Mouse (Mus musculus) stomach, postnatal 0 days (tissue): ENCODE measurements around the gene Ppp3ca. TPM values are rescaled to one million over a fixed set of nuclear protein-coding genes. Genes with fewer than 3 reads are reported as not detected.
A peak's percentile ranks its signal among the peaks of the same experiment; 100 is the strongest.

Experiments used
- ATAC-seq: fragments of 200-750 bp; cut with Nextera tagmentation; 2 replicates; pipeline ENCODE4 v1.8.0; 2017; ENCODE audit not compliant: low FRiP score, low TSS enrichment
- DNase-seq: peaks from one replicate; pipeline ENCODE4 v3.0.0-alpha.2; 2016; ENCODE audit warnings: low spot score
- H3K27ac ChIP-seq: fragments of 300-500 bp; sonication (generic); replicated peaks from 2 replicates; pipeline ENCODE4 v1.5.1; 2014; ENCODE audit warnings: mild to moderate bottlenecking, control low read depth
- H3K27me3 ChIP-seq: fragments of 300-500 bp; sonication (generic); 2 replicates; pipeline ENCODE4 v1.6.1; 2014; ENCODE audit warnings: low read length; ENCODE audit not compliant: control insufficient read depth, insufficient read depth
- H3K36me3 ChIP-seq: fragments of 300-500 bp; sonication (generic); 2 replicates; pipeline ENCODE4 v1.6.1; 2014; ENCODE audit warnings: low read length, mixed read lengths; ENCODE audit not compliant: control insufficient read depth, insufficient read depth
- H3K4me1 ChIP-seq: fragments of 300-500 bp; sonication (generic); replicated peaks from 2 replicates; pipeline ENCODE4 v1.6.1; 2014; ENCODE audit warnings: antibody characterized with exemption; ENCODE audit not compliant: control insufficient read depth, insufficient read depth
- H3K4me2 ChIP-seq: fragments of 300-500 bp; sonication (generic); replicated peaks from 2 replicates; pipeline ENCODE4 v1.6.1; 2014; ENCODE audit warnings: low read depth, mild to moderate bottlenecking, control low read depth, moderate library complexity
- H3K4me3 ChIP-seq: fragments of 300-500 bp; sonication (generic); 2 replicates; pipeline ENCODE4 v1.5.1; 2014; ENCODE audit warnings: low read depth, low read length, control low read depth
- H3K9ac ChIP-seq: fragments of 300-500 bp; sonication (generic); 2 replicates; pipeline ENCODE4 v1.6.1; 2014; ENCODE audit warnings: mild to moderate bottlenecking, low read length, control low read depth, mixed read lengths
- H3K9me3 ChIP-seq: fragments of 300-500 bp; sonication (generic); 2 replicates; pipeline ENCODE4 v1.6.1; 2016; ENCODE audit warnings: low read length; ENCODE audit not compliant: control insufficient read depth
- CTCF ChIP-seq: IDR thresholded peaks from 2 replicates; pipeline ENCODE4 v1.5.1; 2016; ENCODE audit warnings: antibody characterized with exemption, low read depth, mild to moderate bottlenecking, moderate library complexity
- EP300 ChIP-seq: optimal IDR thresholded peaks from 2 replicates; pipeline ENCODE3; 2016; ENCODE audit warnings: antibody characterized with exemption
- WGBS: fragments of 180-500 bp; shearing (Covaris S2); extraction: QIAGEN DNeasy Blood & Tissue Kit; methylation state at CpG from one replicate; pipeline ENCODE4 v1.1.7; 2014; 5-methylcytosine and 5-hydroxymethylcytosine counted together
- polyA plus RNA-seq: library from polyadenylated mRNA; unstranded; fragments of >200 nt; fragmentation: Nextera tagmentation; extraction: Ambion mirVana; gene quantifications from 2 replicates; pipeline ENCODE4 v1.2.1, GENCODE M21; 2015

Gene Ppp3ca
- polyA plus RNA-seq, 1 experiment from 2014 or later = 50.2 TPM

- H3K4me2 ChIP-seq = no peak overlapping the region
Measured at GRCm38 (mm10) chr3:136917080-136917479, 247.2 kb downstream of the Ppp3ca start.

GRCm38 (mm10) chr3:136933071-136933470 is 263.1 kb downstream of the Ppp3ca start:
- no peak overlapping the region for H3K27ac ChIP-seq
- TF ChIP-seq CTCF (no peak), EP300 (no peak)
- no peaks in the 10 kb centered on the region for H3K4me1 ChIP-seq

More at GRCm38 (mm10) chr3:136917080-136917479, 247.2 kb downstream of the Ppp3ca start:
- no peak overlapping the region for H3K27ac ChIP-seq
- no peaks in the 10 kb centered on the region for H3K4me1 ChIP-seq
- no peak overlapping the region for H3K9ac ChIP-seq
- H3K36me3 ChIP-seq = peaks cover 7% of the 10 kb centered on the region
- WGBS = 89% methylated on average over 7 of the region's 7 CpGs
- no peaks in the 10 kb centered on the region for H3K9me3 ChIP-seq
- DNase-seq (no peak), ATAC-seq (no peak)
- TF ChIP-seq EP300 (no peak), CTCF (no peak)
- H3K4me3 ChIP-seq = no peak overlapping the region
- no peaks in the 10 kb centered on the region for H3K27me3 ChIP-seq

GRCm38 (mm10) chr3:136940733-136941601 is 271.0 kb downstream of the Ppp3ca start:
- TF ChIP-seq EP300 (no peak), CTCF (no peak)
- H3K27me3 ChIP-seq = no peaks in the 10 kb centered on the region
- no peaks in the 10 kb centered on the region for H3K4me1 ChIP-seq
- DNase-seq (no peak), ATAC-seq (0 out of 2 replicates have a peak, but pooled peaks have one; percentile 32)
- WGBS = 38% methylated on average over 7 of the region's 7 CpGs
- H3K36me3 ChIP-seq = no peaks in the 10 kb centered on the region; the same call in 1 of the 2 replicates
- H3K4me2 ChIP-seq = no peak overlapping the region
- H3K27ac ChIP-seq = no peak overlapping the region
- H3K9me3 ChIP-seq = no peaks in the 10 kb centered on the region
- no peak overlapping the region for H3K9ac ChIP-seq
- H3K4me3 ChIP-seq = no peak overlapping the region

More at GRCm38 (mm10) chr3:136933071-136933470, 263.1 kb downstream of the Ppp3ca start:
- H3K4me3 ChIP-seq = no peak overlapping the region
- no peak overlapping the region for H3K4me2 ChIP-seq
- H3K9ac ChIP-seq = no peak overlapping the region
- H3K9me3 ChIP-seq = no peaks in the 10 kb centered on the region
- DNase-seq (no peak), ATAC-seq (no peak)
- H3K27me3 ChIP-seq = no peaks in the 10 kb centered on the region
- H3K36me3 ChIP-seq = no peaks in the 10 kb centered on the region; the same call in 1 of the 2 replicates

GRCm38 (mm10) chr3:136941602-136941926 is 271.6 kb downstream of the Ppp3ca start:
- H3K9me3 ChIP-seq = no peaks in the 10 kb centered on the region
- H3K36me3 ChIP-seq = no peaks in the 10 kb centered on the region; the same call in 1 of the 2 replicates
- no peak overlapping the region for H3K27ac ChIP-seq
- TF ChIP-seq EP300 (no peak), CTCF (no peak)
- DNase-seq (no peak), ATAC-seq (no peak)
- H3K4me3 ChIP-seq = no peak overlapping the region
- 87% methylated on average over 3 of the region's 3 CpGs for WGBS
- H3K9ac ChIP-seq = no peak overlapping the region
- H3K27me3 ChIP-seq = no peaks in the 10 kb centered on the region
- H3K4me2 ChIP-seq = no peak overlapping the region
- H3K4me1 ChIP-seq = no peaks in the 10 kb centered on the region

- no peak for ATAC-seq
- 85% methylated on average over 4 of the region's 4 CpGs for WGBS
- Histone ChIP-seq H3K27ac (no peak overlapping the region), H3K9ac (no peak overlapping the region), H3K4me1 (no peaks in the 10 kb centered on the region), H3K4me2 (no peak overlapping the region), H3K4me3 (no peak overlapping the region), H3K9me3 (no peaks in the 10 kb centered on the region), H3K27me3 (no peaks in the 10 kb centered on the region), H3K36me3 (no peaks in the 10 kb centered on the region)
- TF ChIP-seq EP300 = no peak
- no peak for TF ChIP-seq CTCF
- DNase-seq = no peak
Measured at GRCm38 (mm10) chr3:136945550-136945949, 275.6 kb downstream of the Ppp3ca start.

GRCm38 (mm10) chr3:136946662-136947061 is 276.7 kb downstream of the Ppp3ca start:
- ATAC-seq (no peak), DNase-seq (no peak)
- Histone ChIP-seq H3K36me3 (no peaks in the 10 kb centered on the region), H3K27me3 (no peaks in the 10 kb centered on the region), H3K4me3 (no peak overlapping the region), H3K9me3 (no peaks in the 10 kb centered on the region), H3K4me1 (no peaks in the 10 kb centered on the region), H3K9ac (no peak overlapping the region), H3K4me2 (no peak overlapping the region), H3K27ac (no peak overlapping the region)
- no peak for TF ChIP-seq EP300
- no peak for TF ChIP-seq CTCF
- 90% methylated on average over 2 of the region's 2 CpGs for WGBS
